Mouse (Mus musculus): ENCODE data around the gene Pacsin3. TPM values are rescaled to one million over a fixed set of nuclear protein-coding genes. Genes with fewer than 3 reads are reported as not detected.

Pacsin3 gene
- total and polyA plus RNA-seq, 2 experiments from 2014 or later: 59.9 to 128 TPM

DNA sequence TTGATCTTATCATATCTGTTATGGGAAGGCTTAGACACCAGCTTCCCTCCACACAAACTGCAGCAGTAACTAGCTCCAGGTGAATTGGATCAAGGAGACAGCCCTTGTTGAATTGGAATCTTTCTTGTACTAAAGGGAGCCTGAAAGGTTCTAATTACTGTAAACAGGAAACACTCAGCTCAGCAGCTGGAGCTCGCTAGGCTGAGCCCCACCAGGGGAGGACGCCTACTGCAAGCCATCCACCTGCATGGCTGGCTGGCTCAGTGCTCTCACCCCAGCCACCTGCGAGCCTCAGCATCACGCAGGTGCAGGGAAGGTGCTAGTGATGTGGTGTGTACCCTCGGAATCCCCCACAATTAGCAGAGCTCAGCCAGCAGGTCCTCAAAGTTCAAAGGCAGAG is 52.9 kb downstream of the Pacsin3 start:
- H3K36me3 ChIP-seq (replicated peaks; ENCODE audit: control insufficient read depth, insufficient read depth, low read length): no peaks in the 10 kb centered on the region
- no peak overlapping the region for H3K4me2 ChIP-seq (ENCODE audit: low read depth, low read length)
- TF ChIP-seq EP300 (IDR thresholded peaks at IDR 0.05; ENCODE audit: low read depth) (no peak), CTCF (IDR thresholded peaks at IDR 0.05; ENCODE audit: low read depth) (no peak)
- DNase-seq (ENCODE audit: low spot score) (no peak), ATAC-seq (ENCODE audit: insufficient read depth, low read depth) (no peak)
- H3K27me3 ChIP-seq (ENCODE audit: control insufficient read depth, insufficient read depth, low read length): no peaks in the 10 kb centered on the region
- H3K9ac ChIP-seq (replicated peaks; ENCODE audit: low read depth, low read length): no peak overlapping the region
- no peak overlapping the region for H3K27ac ChIP-seq (ENCODE audit: low read depth)
- H3K9me3 ChIP-seq (replicated peaks; ENCODE audit: control insufficient read depth, low read length): no peaks in the 10 kb centered on the region
- H3K4me3 ChIP-seq (ENCODE audit: low read depth, low read length): no peak overlapping the region
- WGBS: 46% methylated on average over 5 of the region's 5 CpGs
- peaks cover 3% of the 10 kb centered on the region; the same call in 1 of the 2 replicates for H3K4me1 ChIP-seq (ENCODE audit: control insufficient read depth, insufficient read depth)

DNA sequence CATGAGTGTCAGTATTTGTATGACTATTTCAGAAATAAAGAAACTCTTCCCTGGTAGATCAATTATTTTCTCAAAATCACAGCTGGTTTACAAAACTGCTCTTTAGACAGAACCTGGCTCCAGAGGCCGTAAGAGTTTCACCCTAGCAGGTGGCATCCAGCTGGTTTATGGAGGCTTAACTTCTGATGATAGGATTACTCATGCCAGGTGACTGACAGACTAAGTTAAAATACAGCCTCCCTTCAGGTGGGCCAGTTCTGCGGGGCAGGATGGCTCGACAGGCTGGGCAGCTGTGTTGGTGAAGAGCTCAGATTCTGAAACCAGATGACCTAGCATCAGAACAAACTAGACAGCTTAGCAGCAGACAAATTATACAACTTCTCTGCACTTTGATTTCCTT is 53.8 kb downstream of the Pacsin3 start:
- H3K4me3 ChIP-seq (ENCODE audit: low read depth, low read length): no peak overlapping the region
- 81% methylated on average over 3 of the region's 3 CpGs for WGBS
- H3K36me3 ChIP-seq (replicated peaks; ENCODE audit: control insufficient read depth, insufficient read depth, low read length): no peaks in the 10 kb centered on the region

GRCm38 (mm10) chr2:91312578-91313311 is 57.0 kb downstream of the Pacsin3 start:
- 55% methylated on average over 10 of the region's 10 CpGs for WGBS
- Histone ChIP-seq H3K4me3 (ENCODE audit: low read depth, low read length) (no peak overlapping the region), H3K4me1 (ENCODE audit: control insufficient read depth, insufficient read depth) (peaks cover 3% of the 10 kb centered on the region; the same call in 1 of the 2 replicates), H3K9ac (replicated peaks; ENCODE audit: low read depth, low read length) (no peak overlapping the region), H3K4me2 (ENCODE audit: low read depth, low read length) (no peak overlapping the region), H3K36me3 (replicated peaks; ENCODE audit: control insufficient read depth, insufficient read depth, low read length) (no peaks in the 10 kb centered on the region), H3K27me3 (ENCODE audit: control insufficient read depth, insufficient read depth, low read length) (no peaks in the 10 kb centered on the region), H3K9me3 (replicated peaks; ENCODE audit: control insufficient read depth, low read length) (no peaks in the 10 kb centered on the region), H3K27ac (ENCODE audit: low read depth) (no peak overlapping the region)
- TF ChIP-seq EP300 (IDR thresholded peaks at IDR 0.05; ENCODE audit: low read depth): no peak
- no peak for TF ChIP-seq CTCF (IDR thresholded peaks at IDR 0.05; ENCODE audit: low read depth)
- DNase-seq (ENCODE audit: low spot score) (no peak), ATAC-seq (ENCODE audit: insufficient read depth, low read depth) (no peak)

More for the DNA sequence above, 53.8 kb downstream of the Pacsin3 start:
- Histone ChIP-seq H3K4me2 (ENCODE audit: low read depth, low read length) (no peak overlapping the region), H3K4me1 (ENCODE audit: control insufficient read depth, insufficient read depth) (peaks cover 3% of the 10 kb centered on the region; the same call in 1 of the 2 replicates), H3K9me3 (replicated peaks; ENCODE audit: control insufficient read depth, low read length) (no peaks in the 10 kb centered on the region), H3K27me3 (ENCODE audit: control insufficient read depth, insufficient read depth, low read length) (no peaks in the 10 kb centered on the region), H3K9ac (replicated peaks; ENCODE audit: low read depth, low read length) (no peak overlapping the region), H3K27ac (ENCODE audit: low read depth) (no peak overlapping the region)
- no peak for ATAC-seq (ENCODE audit: insufficient read depth, low read depth)
- TF ChIP-seq EP300 (IDR thresholded peaks at IDR 0.05; ENCODE audit: low read depth) (no peak), CTCF (IDR thresholded peaks at IDR 0.05; ENCODE audit: low read depth) (no peak)
- no peak for DNase-seq (ENCODE audit: low spot score)

- Histone ChIP-seq H3K4me2 (ENCODE audit: low read depth, low read length) (no peak overlapping the region), H3K27me3 (ENCODE audit: control insufficient read depth, insufficient read depth, low read length) (no peaks in the 10 kb centered on the region), H3K9me3 (replicated peaks; ENCODE audit: control insufficient read depth, low read length) (no peaks in the 10 kb centered on the region), H3K36me3 (replicated peaks; ENCODE audit: control insufficient read depth, insufficient read depth, low read length) (no peaks in the 10 kb centered on the region), H3K27ac (ENCODE audit: low read depth) (no peak overlapping the region), H3K9ac (replicated peaks; ENCODE audit: low read depth, low read length) (no peak overlapping the region), H3K4me1 (ENCODE audit: control insufficient read depth, insufficient read depth) (peaks cover 3% of the 10 kb centered on the region; the same call in 1 of the 2 replicates), H3K4me3 (ENCODE audit: low read depth, low read length) (no peak overlapping the region)
- WGBS: 67% methylated on average over 7 of the region's 7 CpGs
- TF ChIP-seq CTCF (IDR thresholded peaks at IDR 0.05; ENCODE audit: low read depth): no peak
- no peak for TF ChIP-seq EP300 (IDR thresholded peaks at IDR 0.05; ENCODE audit: low read depth)
- no peak for ATAC-seq (ENCODE audit: insufficient read depth, low read depth)
- no peak for DNase-seq (ENCODE audit: low spot score)
Observed at GRCm38 (mm10) chr2:91314184-91314583, 58.4 kb downstream of the Pacsin3 start.

Other genes starting within 250 kb of the Pacsin3 start
- 50.0 and 62.0 TPM in 2 replicates for gene Rapsn, start 220.3 kb upstream of the Pacsin3 start, total RNA-seq (2014; rRNA removed; ENCODE audit: low replicate concordance)
- gene Rapsn, start 220.3 kb upstream of the Pacsin3 start, polyA plus RNA-seq (2015; fragmentation: Nextera tagmentation; extraction: Ambion mirVana): 29.4 and 32.6 TPM in 2 replicates
- gene Psmc3, start 201.9 kb upstream of the Pacsin3 start, total RNA-seq (2014; rRNA removed; ENCODE audit: low replicate concordance): 172 and 264 TPM in 2 replicates
- gene Psmc3, start 201.9 kb upstream of the Pacsin3 start, polyA plus RNA-seq (2015; fragmentation: Nextera tagmentation; extraction: Ambion mirVana): 296 and 300 TPM in 2 replicates
- 67.0 and 105 TPM in 2 replicates for gene Slc39a13, start 185.5 kb upstream of the Pacsin3 start, total RNA-seq (2014; rRNA removed; ENCODE audit: low replicate concordance)
- 37.9 and 40.8 TPM in 2 replicates for gene Slc39a13, start 185.5 kb upstream of the Pacsin3 start, polyA plus RNA-seq (2015; fragmentation: Nextera tagmentation; extraction: Ambion mirVana)
- gene Spi1, start 173.6 kb upstream of the Pacsin3 start, total RNA-seq (2014; rRNA removed; ENCODE audit: low replicate concordance): 2.5 and 21.3 TPM in 2 replicates
- 3.1 and 3.2 TPM in 2 replicates for gene Spi1, start 173.6 kb upstream of the Pacsin3 start, polyA plus RNA-seq (2015; fragmentation: Nextera tagmentation; extraction: Ambion mirVana)
- 2,256 and 2,313 TPM in 2 replicates for gene Mybpc3, start 137.8 kb upstream of the Pacsin3 start, total RNA-seq (2014; rRNA removed; ENCODE audit: low replicate concordance)
- 1,065 and 1,207 TPM in 2 replicates for gene Mybpc3, start 137.8 kb upstream of the Pacsin3 start, polyA plus RNA-seq (2015; fragmentation: Nextera tagmentation; extraction: Ambion mirVana)
- gene Madd, start 72.1 kb upstream of the Pacsin3 start, total RNA-seq (2014; rRNA removed; ENCODE audit: low replicate concordance): 2.1 and 4.3 TPM in 2 replicates
- 2.4 TPM in 2 replicates for gene Madd, start 72.1 kb upstream of the Pacsin3 start, polyA plus RNA-seq (2015; fragmentation: Nextera tagmentation; extraction: Ambion mirVana)
- gene Nr1h3, start 53.1 kb upstream of the Pacsin3 start, total RNA-seq (2014; rRNA removed; ENCODE audit: low replicate concordance): 3.6 and 9.8 TPM in 2 replicates
- gene Nr1h3, start 53.1 kb upstream of the Pacsin3 start, polyA plus RNA-seq (2015; fragmentation: Nextera tagmentation; extraction: Ambion mirVana): 2.0 and 2.6 TPM in 2 replicates
- gene Acp2, start 53.1 kb upstream of the Pacsin3 start, total RNA-seq (2014; rRNA removed; ENCODE audit: low replicate concordance): 20.3 and 22.0 TPM in 2 replicates
- gene Acp2, start 53.1 kb upstream of the Pacsin3 start, polyA plus RNA-seq (2015; fragmentation: Nextera tagmentation; extraction: Ambion mirVana): 11.2 and 11.8 TPM in 2 replicates
- gene Ddb2, start 19.0 kb upstream of the Pacsin3 start, total RNA-seq (2014; rRNA removed; ENCODE audit: low replicate concordance): 2.2 and 6.0 TPM in 2 replicates
- 4.7 and 6.0 TPM in 2 replicates for gene Ddb2, start 19.0 kb upstream of the Pacsin3 start, polyA plus RNA-seq (2015; fragmentation: Nextera tagmentation; extraction: Ambion mirVana)
- 49.9 and 56.5 TPM in 2 replicates for gene Arfgap2, start 9.0 kb downstream of the Pacsin3 start, total RNA-seq (2014; rRNA removed; ENCODE audit: low replicate concordance)
- gene Arfgap2, start 9.0 kb downstream of the Pacsin3 start, polyA plus RNA-seq (2015; fragmentation: Nextera tagmentation; extraction: Ambion mirVana): 53.0 and 56.3 TPM in 2 replicates
- gene 1110051M20Rik, start 188.8 kb downstream of the Pacsin3 start, total RNA-seq (2014; rRNA removed; ENCODE audit: low replicate concordance): 24.5 and 32.0 TPM in 2 replicates
- 24.6 and 27.8 TPM in 2 replicates for gene 1110051M20Rik, start 188.8 kb downstream of the Pacsin3 start, polyA plus RNA-seq (2015; fragmentation: Nextera tagmentation; extraction: Ambion mirVana)
- 12.2 and 22.3 TPM in 2 replicates for gene Lrp4, start 201.6 kb downstream of the Pacsin3 start, total RNA-seq (2014; rRNA removed; ENCODE audit: low replicate concordance)
- gene Lrp4, start 201.6 kb downstream of the Pacsin3 start, polyA plus RNA-seq (2015; fragmentation: Nextera tagmentation; extraction: Ambion mirVana): 2.7 and 2.8 TPM in 2 replicates